Mouse (Mus musculus) CH12.LX (cell line): ENCODE results near the gene Prkacb.

ENCODE experiments used
- CTCF ChIP-seq, 2 experiments: IDR thresholded peaks in 1 of 2; conservative IDR thresholded peaks in 1 of 2; 2 replicates each; pipeline ENCODE4 v1.5.1; 2011 to 2012; ENCODE audit warnings: low read depth in 2 of 2, low read length in 2 of 2, improper control_type of control experiment in 1 of 2, inconsistent platforms in 1 of 2, mild to moderate bottlenecking in 1 of 2, moderate library complexity in 1 of 2
- ELF1 ChIP-seq: IDR thresholded peaks from 2 replicates; pipeline ENCODE4 v1.6.1; 2014; ENCODE audit warnings: low read depth, mild to moderate bottlenecking, inconsistent platforms, low read length, improper control_type of control experiment
- EP300 ChIP-seq: IDR thresholded peaks from 2 replicates; pipeline ENCODE4 v1.6.1; 2011; ENCODE audit warnings: low read length, improper control_type of control experiment
- HCFC1 ChIP-seq: IDR thresholded peaks from 2 replicates; pipeline ENCODE4 v1.6.1; 2012; ENCODE audit warnings: low read depth, mild to moderate bottlenecking, inconsistent platforms, low read length, improper control_type of control experiment
- JUND ChIP-seq: conservative IDR thresholded peaks from 2 replicates; pipeline ENCODE4 v1.6.1; 2011; ENCODE audit warnings: low read depth, low read length, improper control_type of control experiment
- KAT2A ChIP-seq: IDR thresholded peaks from 2 replicates; pipeline ENCODE4 v1.6.1; 2012; ENCODE audit warnings: low read length, improper control_type of control experiment, inconsistent platforms; ENCODE audit not compliant: insufficient replicate concordance
- PAX5 ChIP-seq: IDR thresholded peaks from 2 replicates; pipeline ENCODE4 v1.6.1; 2012; ENCODE audit warnings: low read length, inconsistent platforms, mixed read lengths
- POLR2A ChIP-seq: IDR thresholded peaks from 2 replicates; pipeline ENCODE4 v1.6.1; 2011; ENCODE audit warnings: low read depth, mild to moderate bottlenecking, improper control_type of control experiment, low read length
- TCF12 ChIP-seq: IDR thresholded peaks from 2 replicates; pipeline ENCODE4 v1.6.1; 2014; ENCODE audit warnings: low read depth, mild to moderate bottlenecking, inconsistent platforms, low read length, improper control_type of control experiment
- ZC3H11A ChIP-seq: IDR thresholded peaks from 2 replicates; pipeline ENCODE4 v1.6.1; 2012; ENCODE audit warnings: low read depth, mild to moderate bottlenecking, inconsistent platforms, low read length, improper control_type of control experiment

DNA sequence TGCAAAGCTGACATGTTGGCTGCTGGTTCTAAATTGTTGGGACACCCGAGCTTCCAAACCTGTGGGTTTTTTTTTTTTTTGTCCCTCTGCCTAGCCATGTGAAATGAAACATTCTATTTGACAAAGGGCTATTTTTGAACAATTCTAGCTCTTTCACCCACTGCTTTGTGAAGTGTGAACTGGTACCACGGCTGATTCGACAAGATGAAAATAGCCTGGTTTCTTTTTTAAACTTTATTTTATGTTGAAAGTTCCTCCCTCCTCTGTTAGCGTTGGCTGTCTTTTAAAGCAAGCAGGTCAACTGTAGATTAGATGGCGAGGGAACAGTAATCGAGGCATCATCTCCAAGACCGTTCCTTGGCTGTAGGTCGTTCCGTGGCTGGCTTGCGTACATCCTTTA lies 44.6 kb upstream of the Prkacb start:
- no peak for TF ChIP-seq HCFC1
- TF ChIP-seq POLR2A: no peak
- TF ChIP-seq CTCF (conservative IDR thresholded peaks at IDR 0.05 in 1 of 2, IDR thresholded peaks at IDR 0.05 in 1 of 2; ENCODE audit: low read depth in 2 of 2, low read length in 2 of 2): no peak
- TF ChIP-seq TCF12: no peak
- TF ChIP-seq ELF1: no peak
- no peak for TF ChIP-seq ZC3H11A
- TF ChIP-seq JUND: no peak
- TF ChIP-seq PAX5: no peak
- no peak for TF ChIP-seq KAT2A
- no peak for TF ChIP-seq EP300
